Mouse (Mus musculus) cerebellum, adult 2 months (tissue): ENCODE data around the gene Rsu1.

ENCODE experiments used
- CTCF ChIP-seq: fragments of 200-500 bp; IDR thresholded peaks from 2 replicates; pipeline ENCODE4 v1.5.1; 2011; ENCODE audit warnings: low read depth, mild to moderate bottlenecking, control low read depth, low read length, moderate library complexity, borderline replicate concordance; ENCODE audit not compliant: insufficient read depth
- POLR2A ChIP-seq: fragments of 200-500 bp; IDR thresholded peaks from 2 replicates; pipeline ENCODE4 v1.6.1; 2011; ENCODE audit warnings: low read length, control low read depth, borderline replicate concordance; ENCODE audit not compliant: insufficient read depth

DNA sequence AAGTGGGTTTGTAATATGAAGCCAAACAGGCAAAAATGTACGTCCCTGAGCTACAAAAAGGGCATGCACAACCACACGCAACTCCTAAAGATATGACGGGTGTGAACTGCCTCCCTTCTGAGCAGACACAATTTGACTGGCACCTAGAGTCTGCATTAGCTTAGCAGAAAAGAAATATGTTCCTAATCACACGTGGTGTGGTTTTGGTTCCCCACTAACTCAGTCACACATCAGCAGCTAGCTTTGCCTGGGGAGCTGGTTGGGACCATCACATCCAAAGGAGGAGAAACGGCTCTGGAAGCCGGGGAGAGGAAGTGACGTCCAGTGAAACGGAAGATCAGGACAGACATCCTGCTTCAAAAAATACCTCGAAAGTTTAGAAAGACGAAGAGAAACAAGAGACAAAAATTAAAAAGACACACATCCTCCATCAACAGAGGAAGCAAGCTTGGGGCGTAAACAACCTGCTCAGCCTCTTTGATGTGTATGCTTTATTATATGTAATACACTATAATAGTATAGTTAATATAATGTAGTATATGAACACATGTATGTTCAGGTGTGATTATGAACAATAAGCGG, 37.9 kb downstream of the Rsu1 start:
- TF ChIP-seq CTCF = no peak
- no peak for TF ChIP-seq POLR2A
